Mouse (Mus musculus): ENCODE data around the gene Ubl4b. TPM values are rescaled to one million over a fixed set of nuclear protein-coding genes. Genes with fewer than 3 reads are reported as not detected.

The Ubl4b gene
- polyA plus RNA-seq, 1 experiment = not detected

- Histone ChIP-seq H3K4me3 (ENCODE audit: insufficient read depth, low read length) (no peak overlapping the region), H3K27ac (ENCODE audit: insufficient read depth, low read depth, low read length) (no peak overlapping the region), H3K4me1 (ENCODE audit: control insufficient read depth, insufficient read depth, low read length) (no peaks in the 10 kb centered on the region)
- TF ChIP-seq POLR2A (IDR thresholded peaks at IDR 0.05; ENCODE audit: borderline replicate concordance, low read depth, low read length) (no peak), CTCF (IDR thresholded peaks at IDR 0.05; ENCODE audit: low read depth, low read length) (no peak)
These were observed 9.0 kb downstream of the Ubl4b start for GRCm38 (mm10) chr3:107545716-107546412.

- TF ChIP-seq POLR2A (IDR thresholded peaks at IDR 0.05; ENCODE audit: borderline replicate concordance, low read depth, low read length) = no peak
- no peak for TF ChIP-seq CTCF (IDR thresholded peaks at IDR 0.05; ENCODE audit: low read depth, low read length)
- no peak overlapping the region for H3K4me3 ChIP-seq (ENCODE audit: insufficient read depth, low read length)
- H3K4me1 ChIP-seq (ENCODE audit: control insufficient read depth, insufficient read depth, low read length) = no peaks in the 10 kb centered on the region
- H3K27ac ChIP-seq (ENCODE audit: insufficient read depth, low read depth, low read length) = no peak overlapping the region
These were observed 9.6 kb downstream of the Ubl4b start for GRCm38 (mm10) chr3:107545278-107545677.

GRCm38 (mm10) chr3:107543158-107544080 lies 11.5 kb downstream of the Ubl4b start:
- H3K4me3 ChIP-seq (ENCODE audit: insufficient read depth, low read length) = no peak overlapping the region
- TF ChIP-seq CTCF (IDR thresholded peaks at IDR 0.05; ENCODE audit: low read depth, low read length) = no peak
- TF ChIP-seq POLR2A (IDR thresholded peaks at IDR 0.05; ENCODE audit: borderline replicate concordance, low read depth, low read length) = no peak
- no peak overlapping the region for H3K27ac ChIP-seq (ENCODE audit: insufficient read depth, low read depth, low read length)
- H3K4me1 ChIP-seq (ENCODE audit: control insufficient read depth, insufficient read depth, low read length) = no peaks in the 10 kb centered on the region

- Histone ChIP-seq H3K27ac (ENCODE audit: insufficient read depth, low read depth, low read length) (no peak overlapping the region), H3K4me1 (ENCODE audit: control insufficient read depth, insufficient read depth, low read length) (no peaks in the 10 kb centered on the region), H3K4me3 (ENCODE audit: insufficient read depth, low read length) (no peak overlapping the region)
- no peak for TF ChIP-seq POLR2A (IDR thresholded peaks at IDR 0.05; ENCODE audit: borderline replicate concordance, low read depth, low read length)
- no peak for TF ChIP-seq CTCF (IDR thresholded peaks at IDR 0.05; ENCODE audit: low read depth, low read length)
These were observed 12.3 kb downstream of the Ubl4b start for GRCm38 (mm10) chr3:107542584-107542983.

GRCm38 (mm10) chr3:107537504-107537889 lies 17.4 kb downstream of the Ubl4b start:
- TF ChIP-seq CTCF (IDR thresholded peaks at IDR 0.05; ENCODE audit: low read depth, low read length) (no peak), POLR2A (IDR thresholded peaks at IDR 0.05; ENCODE audit: borderline replicate concordance, low read depth, low read length) (no peak)
- peaks cover 3% of the 10 kb centered on the region; the same call in 1 of the 2 replicates for H3K4me1 ChIP-seq (ENCODE audit: control insufficient read depth, insufficient read depth, low read length)
- H3K27ac ChIP-seq (ENCODE audit: insufficient read depth, low read depth, low read length) = no peak overlapping the region
- H3K4me3 ChIP-seq (ENCODE audit: insufficient read depth, low read length) = no peak overlapping the region

- Histone ChIP-seq H3K4me3 (ENCODE audit: insufficient read depth, low read length) (no peak overlapping the region), H3K4me1 (ENCODE audit: control insufficient read depth, insufficient read depth, low read length) (peaks cover 3% of the 10 kb centered on the region; the same call in 1 of the 2 replicates), H3K27ac (ENCODE audit: insufficient read depth, low read depth, low read length) (no peak overlapping the region)
- TF ChIP-seq CTCF (IDR thresholded peaks at IDR 0.05; ENCODE audit: low read depth, low read length) (no peak), POLR2A (IDR thresholded peaks at IDR 0.05; ENCODE audit: borderline replicate concordance, low read depth, low read length) (no peak)
These were observed 17.9 kb downstream of the Ubl4b start for GRCm38 (mm10) chr3:107536810-107537503.

GRCm38 (mm10) chr3:107534951-107535350 lies 19.9 kb downstream of the Ubl4b start:
- Histone ChIP-seq H3K4me1 (ENCODE audit: control insufficient read depth, insufficient read depth, low read length) (peaks cover 9% of the 10 kb centered on the region), H3K27ac (ENCODE audit: insufficient read depth, low read depth, low read length) (no peak overlapping the region), H3K4me3 (ENCODE audit: insufficient read depth, low read length) (no peak overlapping the region)
- TF ChIP-seq CTCF (IDR thresholded peaks at IDR 0.05; ENCODE audit: low read depth, low read length) = no peak
- no peak for TF ChIP-seq POLR2A (IDR thresholded peaks at IDR 0.05; ENCODE audit: borderline replicate concordance, low read depth, low read length)

GRCm38 (mm10) chr3:107533532-107533931 lies 21.3 kb downstream of the Ubl4b start:
- Histone ChIP-seq H3K4me3 (ENCODE audit: insufficient read depth, low read length) (no peak overlapping the region), H3K4me1 (ENCODE audit: control insufficient read depth, insufficient read depth, low read length) (peaks cover 21% of the 10 kb centered on the region), H3K27ac (ENCODE audit: insufficient read depth, low read depth, low read length) (no peak overlapping the region)
- TF ChIP-seq CTCF (IDR thresholded peaks at IDR 0.05; ENCODE audit: low read depth, low read length) (no peak), POLR2A (IDR thresholded peaks at IDR 0.05; ENCODE audit: borderline replicate concordance, low read depth, low read length) (no peak)

GRCm38 (mm10) chr3:107530581-107530980 lies 24.3 kb downstream of the Ubl4b start:
- Histone ChIP-seq H3K4me1 (ENCODE audit: control insufficient read depth, insufficient read depth, low read length) (peaks cover 32% of the 10 kb centered on the region), H3K27ac (ENCODE audit: insufficient read depth, low read depth, low read length) (no peak overlapping the region), H3K4me3 (ENCODE audit: insufficient read depth, low read length) (no peak overlapping the region)
- no peak for TF ChIP-seq POLR2A (IDR thresholded peaks at IDR 0.05; ENCODE audit: borderline replicate concordance, low read depth, low read length)
- no peak for TF ChIP-seq CTCF (IDR thresholded peaks at IDR 0.05; ENCODE audit: low read depth, low read length)
